Mouse (Mus musculus): ENCODE measurements around the gene Uck1.

The Uck1 gene

DNA sequence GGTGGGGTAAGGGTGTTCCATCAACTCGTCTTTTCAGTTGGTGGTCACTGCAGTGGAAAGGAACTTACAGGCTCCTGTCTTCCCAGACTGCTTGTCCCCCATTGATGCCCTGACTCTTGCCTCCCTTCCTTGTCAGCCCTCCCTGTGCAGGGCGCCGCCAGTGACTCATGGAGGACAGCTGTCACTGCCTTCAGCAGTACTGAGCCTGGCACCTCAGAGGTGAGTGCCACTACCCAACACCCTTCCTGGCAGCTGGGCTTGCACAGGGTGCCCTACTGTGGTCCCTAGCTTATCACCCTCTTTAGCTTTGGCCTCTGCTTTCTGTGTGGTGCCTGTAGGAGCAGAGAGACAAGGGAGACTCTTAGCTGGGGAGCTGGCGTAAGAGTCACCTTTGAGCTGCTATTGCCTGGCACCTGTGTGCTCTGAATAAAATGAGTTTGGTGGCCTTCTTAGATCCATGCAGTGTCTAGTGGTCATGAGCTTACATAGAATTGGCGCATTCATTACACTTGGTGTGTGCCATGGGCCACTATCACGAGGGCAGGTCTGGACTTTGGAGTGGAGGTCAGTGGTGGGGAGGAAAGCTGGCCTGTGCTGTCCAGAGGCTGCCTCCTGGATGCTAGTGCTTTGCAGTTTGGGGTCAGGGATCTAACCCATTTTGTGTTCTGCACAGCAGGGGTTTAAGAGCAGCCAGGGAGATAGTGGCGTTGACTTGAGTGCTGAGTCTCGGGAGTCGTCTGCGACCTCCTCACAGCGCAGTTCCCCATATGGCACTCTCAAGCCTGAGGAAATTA, 41.2 kb downstream of the Uck1 start:
- no peak for DNase-seq (ENCODE audit: low spot score in 2 of 2)

DNA sequence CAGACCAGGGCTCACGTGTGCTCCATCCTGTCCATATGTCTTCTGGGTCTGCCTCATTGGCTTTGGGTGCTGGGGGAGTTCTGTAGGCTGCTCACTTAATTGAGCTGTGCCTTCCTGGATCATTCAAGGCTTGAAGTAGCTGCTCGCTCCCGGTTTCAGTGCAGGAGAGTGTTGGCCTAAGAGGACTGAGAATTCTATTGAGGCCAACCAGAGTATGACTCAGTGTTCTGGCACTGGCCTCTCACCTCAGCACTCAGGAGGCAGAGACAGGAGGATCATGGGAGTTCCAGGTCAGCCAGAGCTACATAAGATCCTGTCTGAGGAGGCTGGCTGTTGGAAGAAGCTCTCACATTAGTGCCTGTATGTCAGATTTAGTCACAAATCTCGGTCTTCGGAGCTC, 41.8 kb downstream of the Uck1 start:
- no peak for DNase-seq (ENCODE audit: low spot score in 2 of 2)

- DNase-seq (ENCODE audit: low spot score in 2 of 2), result no peak
Measured at GRCm38 (mm10) chr2:32217656-32218055, 42.3 kb downstream of the Uck1 start.

- DNase-seq (ENCODE audit: low spot score in 2 of 2), result no peak
Measured at GRCm38 (mm10) chr2:32216506-32216905, 43.5 kb downstream of the Uck1 start.

GRCm38 (mm10) chr2:32215576-32215975, 44.4 kb downstream of the Uck1 start:
- no peak for DNase-seq (ENCODE audit: low spot score in 2 of 2)

DNA sequence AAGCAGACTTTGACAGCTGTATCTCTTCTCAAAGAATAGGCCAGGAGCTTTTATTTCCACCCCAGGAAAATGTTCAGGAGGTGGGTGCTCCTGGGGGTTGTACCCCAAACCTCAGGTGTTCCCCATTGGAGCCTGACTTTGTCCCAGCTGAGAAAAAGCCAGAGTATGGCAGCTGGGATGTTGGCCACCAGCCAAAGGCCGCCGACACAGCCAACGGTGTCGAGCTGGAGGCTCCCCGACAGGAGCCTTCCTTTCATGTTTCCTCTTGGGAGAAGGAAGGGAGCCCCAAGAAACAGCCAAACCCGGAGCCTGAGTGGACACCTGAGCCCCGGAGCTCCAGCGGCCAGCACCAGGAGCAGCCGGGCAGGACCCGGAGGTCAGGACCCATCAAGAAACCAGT, 47.0 kb downstream of the Uck1 start:
- DNase-seq (ENCODE audit: low spot score in 2 of 2), result no peak

- DNase-seq (ENCODE audit: low spot score in 2 of 2), result no peak
Measured at GRCm38 (mm10) chr2:32211689-32212088, 48.3 kb downstream of the Uck1 start.

DNA sequence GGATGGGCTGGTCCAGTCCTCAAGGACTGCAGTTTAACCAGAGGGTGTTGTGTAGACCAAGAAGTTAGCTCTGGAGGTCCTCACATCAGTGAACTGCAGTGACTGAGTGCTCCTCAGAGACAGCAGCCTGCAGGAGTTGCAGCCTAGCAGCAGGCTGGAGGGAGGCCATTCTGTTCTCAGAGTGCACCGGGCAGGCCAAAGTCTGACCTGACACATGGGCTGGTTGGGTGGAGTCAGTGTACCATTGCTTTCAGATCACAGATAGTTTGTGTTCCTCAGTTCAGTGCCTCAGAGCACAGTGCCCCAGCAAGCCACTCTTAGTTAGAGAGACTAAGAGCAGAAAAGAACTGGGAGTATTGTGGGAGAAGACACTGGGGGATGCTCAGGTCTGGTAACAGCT, 52.3 kb downstream of the Uck1 start:
- DNase-seq (ENCODE audit: low spot score in 2 of 2), result no peak

Data from frontal cortex, postnatal 36 days (tissue).